Mouse (Mus musculus) kidney, embryonic 16.5 days (tissue): Measurements from ENCODE around the gene Pafah2. TPM values are rescaled to one million over a fixed set of nuclear protein-coding genes. Genes with fewer than 3 reads are reported as not detected.
A peak's percentile ranks its signal among the peaks of the same experiment; 100 is the strongest.

ENCODE experiments used
- ATAC-seq: fragments of 200-750 bp; cut with Nextera tagmentation; 2 replicates; pipeline ENCODE4 v1.8.0; 2017; ENCODE audit warnings: moderate TSS enrichment; ENCODE audit not compliant: low FRiP score, low TSS enrichment
- H3K27ac ChIP-seq: fragments of 300-500 bp; sonication (generic); 2 replicates; pipeline ENCODE4 v1.5.1; 2014; ENCODE audit warnings: low read length
- H3K27me3 ChIP-seq: fragments of 300-500 bp; sonication (generic); 2 replicates; pipeline ENCODE4 v1.6.1; 2014; ENCODE audit warnings: low read length, control low read depth, mixed read lengths; ENCODE audit not compliant: insufficient read depth
- H3K36me3 ChIP-seq: fragments of 300-500 bp; sonication (generic); 2 replicates; pipeline ENCODE4 v1.6.1; 2014; ENCODE audit warnings: low read length, control low read depth, mixed read lengths; ENCODE audit not compliant: insufficient read depth
- H3K4me1 ChIP-seq: fragments of 300-500 bp; sonication (generic); 2 replicates; pipeline ENCODE4 v1.6.1; 2014; ENCODE audit warnings: low read length, control low read depth, mixed read lengths; ENCODE audit not compliant: insufficient read depth
- H3K4me2 ChIP-seq: fragments of 300-500 bp; sonication (generic); replicated peaks from 2 replicates; pipeline ENCODE4 v1.6.1; 2014; ENCODE audit warnings: low read depth, low read length
- H3K4me3 ChIP-seq: fragments of 300-500 bp; sonication (generic); 2 replicates; pipeline ENCODE4 v1.5.1; 2014; ENCODE audit warnings: mild to moderate bottlenecking, low read length
- H3K9ac ChIP-seq: fragments of 300-500 bp; sonication (generic); replicated peaks from 2 replicates; pipeline ENCODE4 v1.6.1; 2014; ENCODE audit warnings: low read length
- H3K9me3 ChIP-seq: fragments of 300-500 bp; sonication (generic); 2 replicates; pipeline ENCODE4 v1.6.1; 2016; ENCODE audit warnings: low read length, control low read depth
- WGBS: fragments of 180-500 bp; shearing (Covaris S2); extraction: QIAGEN DNeasy Blood & Tissue Kit; methylation state at CpG from one replicate; pipeline ENCODE4 v1.1.7; 2014; 5-methylcytosine and 5-hydroxymethylcytosine counted together
- polyA plus RNA-seq: library from polyadenylated mRNA; unstranded; fragments of >200 nt; fragmentation: Nextera tagmentation; extraction: Ambion mirVana; gene quantifications from 2 replicates; pipeline ENCODE4 v1.2.1, GENCODE M21; 2015

The Pafah2 gene
- polyA plus RNA-seq: 19.5 and 20.1 TPM in 2 replicates

DNA sequence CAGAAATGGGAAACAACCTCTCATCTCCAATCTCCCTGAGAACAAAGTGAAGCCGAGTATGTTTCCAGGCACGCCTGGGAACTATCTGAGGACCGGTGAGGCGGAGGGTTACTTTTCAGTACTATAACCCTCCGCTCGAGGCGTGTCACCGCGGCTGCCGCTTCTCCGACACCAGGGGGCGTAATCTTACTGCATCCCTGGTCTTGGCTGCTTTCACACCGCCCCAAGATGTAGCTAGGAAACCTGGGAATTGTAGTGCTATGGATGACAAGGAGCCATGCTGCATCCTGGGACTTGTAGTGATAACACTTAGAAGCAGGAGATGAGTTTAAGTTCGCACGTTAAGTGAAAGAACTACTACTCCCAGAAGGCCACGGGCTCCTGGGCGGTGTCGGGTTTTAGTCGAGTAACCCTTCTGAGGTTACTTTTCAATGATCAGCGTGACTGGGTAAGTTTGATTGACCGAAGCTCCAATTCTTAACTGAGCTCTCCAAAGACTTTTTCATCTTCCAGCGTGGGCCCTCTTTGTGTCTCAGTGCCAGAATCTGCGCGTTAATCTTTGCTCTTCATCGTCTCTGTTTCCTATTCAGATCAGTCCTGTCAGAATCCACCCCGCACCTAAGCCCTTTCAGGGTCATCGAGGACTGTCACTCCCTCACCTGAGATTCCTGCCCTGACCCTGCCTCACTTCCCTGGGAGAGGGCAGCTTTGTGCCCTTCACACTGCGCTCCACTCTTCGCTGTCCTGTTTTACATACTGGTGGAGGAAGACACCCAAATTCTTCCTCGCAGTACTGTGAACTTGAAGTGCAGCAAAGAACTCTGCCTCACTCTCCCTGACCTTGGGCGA is at the start of gene Pafah2:
Pafah2 (plus strand) TSS at position 344 of the 849 bp plus-strand sequence.
- under 1% methylated on average over 31 of the region's 31 CpGs for WGBS
- Histone ChIP-seq H3K4me3 (peak within 1 kb of the TSS; percentile 58), H3K4me1 (peaks cover 14% of the 10 kb centered on the region), H3K36me3 (no peaks in the 10 kb centered on the region), H3K27ac (peak within 1 kb of the TSS; percentile 63), H3K4me2 (peak within 1 kb of the TSS; percentile 67), H3K9me3 (no peaks in the 10 kb centered on the region), H3K27me3 (no peaks in the 10 kb centered on the region), H3K9ac (peak within 1 kb of the TSS; percentile 73)
- peak; percentile 97 for ATAC-seq

DNA sequence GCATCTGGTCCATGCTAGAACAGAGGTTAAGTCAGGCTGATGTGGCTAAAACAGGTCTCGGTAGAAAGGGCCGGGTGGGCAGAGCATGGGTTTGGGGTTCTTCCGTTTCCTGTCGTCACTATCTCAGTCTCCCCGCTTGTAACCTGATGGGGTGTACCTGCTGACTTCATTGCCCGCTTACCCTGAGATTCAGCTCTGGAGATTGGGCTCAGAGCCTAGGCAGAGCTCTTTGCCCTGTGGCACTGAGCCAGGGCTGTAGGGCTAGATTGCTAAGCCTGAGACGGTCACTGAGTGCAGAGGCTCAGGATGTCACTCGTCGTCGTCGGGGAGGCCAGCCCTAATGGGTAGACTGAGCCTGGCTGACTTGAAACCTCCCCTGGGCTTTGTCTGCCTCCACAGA is 48.0 kb upstream of the Pafah2 start:
- WGBS: 69% methylated on average over 11 of the region's 11 CpGs
- no peak for ATAC-seq
- no peak overlapping the region for H3K4me2 ChIP-seq

DNA sequence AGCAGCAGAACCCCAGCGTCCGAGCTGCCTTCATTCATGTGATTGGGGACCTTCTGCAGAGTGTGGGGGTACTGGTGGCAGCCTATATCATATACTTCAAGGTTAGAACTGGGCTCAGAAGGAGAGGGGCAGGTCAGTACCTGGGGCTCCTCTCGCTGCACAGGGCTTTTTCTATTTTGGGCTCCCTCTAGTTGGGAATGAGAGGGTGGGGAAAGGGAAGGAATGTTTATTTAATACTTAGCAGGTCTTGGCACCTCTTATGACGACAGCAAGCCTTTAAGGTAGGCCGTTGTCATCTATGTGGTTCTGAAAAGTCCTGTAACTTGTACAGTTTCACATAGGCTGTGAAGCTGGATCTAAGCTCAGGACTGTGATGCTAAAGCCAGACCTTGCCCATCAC is 47.6 kb upstream of the Pafah2 start:
- ATAC-seq: no peak
- WGBS: 80% methylated on average over 5 of the region's 5 CpGs
- H3K4me3 ChIP-seq: no peak overlapping the region
- H3K27me3 ChIP-seq: peaks cover 17% of the 10 kb centered on the region
- no peaks in the 10 kb centered on the region for H3K36me3 ChIP-seq
- no peak overlapping the region for H3K4me2 ChIP-seq
- no peak overlapping the region for H3K9ac ChIP-seq
- H3K27ac ChIP-seq: no peak overlapping the region
- H3K4me1 ChIP-seq: peaks cover 30% of the 10 kb centered on the region
- H3K9me3 ChIP-seq: no peaks in the 10 kb centered on the region

More for the DNA sequence above, 48.0 kb upstream of the Pafah2 start:
- peaks cover 30% of the 10 kb centered on the region for H3K4me1 ChIP-seq
- H3K9me3 ChIP-seq: no peaks in the 10 kb centered on the region
- peaks cover 21% of the 10 kb centered on the region for H3K27me3 ChIP-seq
- H3K27ac ChIP-seq: no peak overlapping the region
- H3K36me3 ChIP-seq: no peaks in the 10 kb centered on the region
- no peak overlapping the region for H3K4me3 ChIP-seq
- no peak overlapping the region for H3K9ac ChIP-seq

DNA sequence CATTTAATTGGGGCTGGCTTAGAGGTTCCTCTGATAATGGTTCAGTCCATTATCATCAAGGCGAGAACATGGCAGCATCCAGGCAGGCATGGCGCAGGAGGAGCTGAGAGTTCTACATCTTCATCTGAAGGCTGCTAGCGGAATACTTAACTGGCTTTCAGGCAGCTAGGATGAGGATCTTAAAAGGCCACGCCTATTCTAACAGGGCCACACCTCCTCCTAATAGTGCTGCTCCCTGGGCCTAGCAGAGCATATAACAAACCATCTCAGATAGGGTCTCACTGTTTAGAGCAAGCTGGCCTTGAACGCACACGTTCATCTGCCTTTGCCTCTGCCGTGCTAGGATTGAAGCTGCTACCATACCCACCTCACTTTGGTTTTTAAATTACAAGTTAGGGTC is 46.3 kb upstream of the Pafah2 start:
- WGBS: 89% methylated on average over 7 of the region's 7 CpGs
- peaks cover 29% of the 10 kb centered on the region for H3K4me1 ChIP-seq
- H3K36me3 ChIP-seq: no peaks in the 10 kb centered on the region
- H3K4me3 ChIP-seq: no peak overlapping the region
- no peak overlapping the region for H3K9ac ChIP-seq
- H3K4me2 ChIP-seq: no peak overlapping the region
- H3K27me3 ChIP-seq: peaks cover 8% of the 10 kb centered on the region
- H3K9me3 ChIP-seq: no peaks in the 10 kb centered on the region
- ATAC-seq: no peak
- H3K27ac ChIP-seq: no peak overlapping the region

DNA sequence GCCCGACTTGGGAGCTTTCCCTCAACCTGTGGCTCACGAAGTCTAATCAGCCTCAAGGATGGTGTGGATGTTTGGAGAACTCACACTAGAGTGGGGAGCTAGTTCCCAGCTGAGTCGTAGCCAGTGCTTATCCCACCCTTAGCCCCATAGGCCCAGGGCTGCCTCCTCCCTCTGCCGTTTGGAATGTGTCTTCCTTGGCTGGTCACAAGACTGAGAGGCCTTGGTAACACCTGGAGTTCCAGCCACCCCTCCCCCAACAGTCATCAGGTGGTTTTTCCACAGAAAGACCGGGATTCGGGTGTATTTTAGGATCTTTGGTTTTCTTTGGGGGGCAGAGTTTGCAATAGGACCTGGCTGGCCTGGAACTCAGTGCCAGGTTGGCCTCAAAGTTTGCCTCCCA is 45.5 kb upstream of the Pafah2 start:
- peaks cover 30% of the 10 kb centered on the region for H3K4me1 ChIP-seq
- WGBS: 75% methylated on average over 6 of the region's 6 CpGs
- no peak for ATAC-seq
- H3K4me2 ChIP-seq: no peak overlapping the region
- no peak overlapping the region for H3K4me3 ChIP-seq
- no peaks in the 10 kb centered on the region for H3K36me3 ChIP-seq
- H3K27me3 ChIP-seq: peaks cover 3% of the 10 kb centered on the region
- no peaks in the 10 kb centered on the region for H3K9me3 ChIP-seq
- H3K27ac ChIP-seq: no peak overlapping the region
- no peak overlapping the region for H3K9ac ChIP-seq

DNA sequence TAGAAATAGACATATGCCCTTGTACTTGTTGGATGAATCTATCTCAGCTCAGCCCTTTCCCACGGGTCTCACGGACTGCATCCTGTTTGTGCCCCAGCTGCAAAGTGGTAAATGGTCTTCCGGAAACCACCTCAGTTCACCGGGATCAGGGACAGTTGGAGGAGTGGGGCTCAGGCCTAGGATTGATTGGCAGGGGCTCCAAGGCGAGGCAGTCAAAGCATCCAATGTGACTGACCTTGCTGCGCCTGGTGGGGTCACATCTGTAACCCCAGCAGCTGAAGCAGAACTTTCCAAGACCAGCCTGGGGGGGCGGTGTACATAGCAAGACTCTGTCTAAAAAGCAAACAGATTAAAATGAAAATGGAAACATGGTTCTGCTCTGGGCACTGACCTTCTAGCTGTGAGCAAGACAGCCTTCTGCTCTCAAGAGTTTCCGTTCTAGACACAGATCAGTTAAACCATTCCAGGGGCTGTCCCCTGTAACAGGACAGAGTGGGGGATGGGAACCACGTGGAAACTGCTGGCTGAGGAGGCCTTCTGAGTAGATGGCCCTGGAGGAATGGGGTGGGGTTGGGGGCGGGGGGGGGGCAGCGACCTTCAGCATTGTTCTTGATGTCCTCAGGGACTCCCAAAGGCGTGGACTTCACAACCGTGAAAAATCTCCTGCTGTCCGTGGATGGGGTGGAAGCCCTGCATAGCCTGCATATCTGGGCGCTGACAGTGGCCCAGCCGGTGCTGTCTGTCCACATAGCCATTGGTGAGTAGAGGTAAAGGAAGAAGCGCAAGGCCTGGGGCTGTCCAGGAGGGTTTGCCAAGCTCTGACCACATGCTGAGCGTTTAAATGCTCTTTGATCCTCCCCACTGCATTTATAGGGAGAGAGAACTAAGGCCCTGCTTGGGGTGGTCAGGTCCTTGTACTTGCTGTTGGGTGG is 44.5 kb upstream of the Pafah2 start:
- no peak overlapping the region for H3K4me3 ChIP-seq
- peaks cover 40% of the 10 kb centered on the region for H3K4me1 ChIP-seq
- H3K27me3 ChIP-seq: no peaks in the 10 kb centered on the region
- no peaks in the 10 kb centered on the region for H3K9me3 ChIP-seq
- peak overlapping the region; percentile 20; the same call in 1 of the 2 replicates for H3K9ac ChIP-seq
- H3K36me3 ChIP-seq: no peaks in the 10 kb centered on the region
- WGBS: 39% methylated on average over 18 of the region's 18 CpGs
- no peak overlapping the region for H3K27ac ChIP-seq
- no peak overlapping the region for H3K4me2 ChIP-seq
- no peak for ATAC-seq

DNA sequence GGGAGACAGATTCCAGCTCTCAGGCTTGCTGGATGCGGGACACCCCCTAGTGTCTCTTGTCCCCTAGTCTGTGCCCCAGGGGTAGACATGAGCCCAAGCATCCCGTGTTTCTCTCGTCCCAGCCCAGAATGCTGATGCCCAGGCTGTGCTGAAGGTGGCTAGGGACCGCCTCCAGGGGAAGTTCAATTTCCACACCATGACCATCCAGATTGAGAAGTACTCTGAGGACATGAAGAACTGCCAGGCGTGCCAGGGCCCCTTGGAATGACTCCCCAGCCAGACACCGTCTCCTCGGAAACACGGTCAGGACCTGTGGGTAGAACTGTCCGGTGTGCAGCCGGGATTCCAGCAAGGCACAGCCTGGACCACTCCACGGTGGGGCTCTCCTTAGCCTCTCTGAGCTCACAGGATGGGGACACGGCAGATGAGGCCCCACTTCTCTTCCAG is 43.8 kb upstream of the Pafah2 start:
- Histone ChIP-seq H3K9ac (0 out of 2 replicates have a peak overlapping the region, but pooled peaks have one; percentile 8), H3K27ac (no peak overlapping the region), H3K9me3 (no peaks in the 10 kb centered on the region), H3K27me3 (no peaks in the 10 kb centered on the region), H3K4me2 (no peak overlapping the region), H3K4me3 (no peak overlapping the region), H3K4me1 (peaks cover 44% of the 10 kb centered on the region), H3K36me3 (no peaks in the 10 kb centered on the region)
- WGBS: 72% methylated on average over 12 of the region's 12 CpGs
- ATAC-seq: no peak

DNA sequence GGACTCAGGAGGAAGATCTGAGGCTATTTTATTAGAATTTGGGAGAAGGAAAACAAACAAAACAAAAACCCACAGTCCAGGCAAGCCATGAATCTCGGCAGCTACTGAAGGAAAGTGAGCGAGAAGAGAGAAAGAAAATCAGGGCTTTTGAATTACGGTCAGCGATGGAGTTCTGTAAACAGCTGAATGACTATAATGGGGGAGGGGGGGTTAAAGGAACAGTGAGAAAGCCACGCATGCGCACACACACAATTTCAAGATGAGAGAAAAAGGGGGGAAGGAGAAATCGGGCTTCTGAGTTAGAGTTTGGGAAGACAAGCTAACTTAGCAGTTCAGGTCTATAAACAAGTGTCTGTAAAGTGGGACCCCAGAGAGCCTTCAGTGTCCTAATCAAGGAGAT is 43.2 kb upstream of the Pafah2 start:
- 33% methylated on average over 7 of the region's 7 CpGs for WGBS
- Histone ChIP-seq H3K9me3 (no peaks in the 10 kb centered on the region), H3K27ac (no peak overlapping the region), H3K4me2 (no peak overlapping the region), H3K9ac (peak overlapping the region; percentile 8; the same call in 1 of the 2 replicates), H3K36me3 (no peaks in the 10 kb centered on the region), H3K27me3 (no peaks in the 10 kb centered on the region), H3K4me3 (no peak overlapping the region), H3K4me1 (peaks cover 46% of the 10 kb centered on the region)
- no peak for ATAC-seq

DNA sequence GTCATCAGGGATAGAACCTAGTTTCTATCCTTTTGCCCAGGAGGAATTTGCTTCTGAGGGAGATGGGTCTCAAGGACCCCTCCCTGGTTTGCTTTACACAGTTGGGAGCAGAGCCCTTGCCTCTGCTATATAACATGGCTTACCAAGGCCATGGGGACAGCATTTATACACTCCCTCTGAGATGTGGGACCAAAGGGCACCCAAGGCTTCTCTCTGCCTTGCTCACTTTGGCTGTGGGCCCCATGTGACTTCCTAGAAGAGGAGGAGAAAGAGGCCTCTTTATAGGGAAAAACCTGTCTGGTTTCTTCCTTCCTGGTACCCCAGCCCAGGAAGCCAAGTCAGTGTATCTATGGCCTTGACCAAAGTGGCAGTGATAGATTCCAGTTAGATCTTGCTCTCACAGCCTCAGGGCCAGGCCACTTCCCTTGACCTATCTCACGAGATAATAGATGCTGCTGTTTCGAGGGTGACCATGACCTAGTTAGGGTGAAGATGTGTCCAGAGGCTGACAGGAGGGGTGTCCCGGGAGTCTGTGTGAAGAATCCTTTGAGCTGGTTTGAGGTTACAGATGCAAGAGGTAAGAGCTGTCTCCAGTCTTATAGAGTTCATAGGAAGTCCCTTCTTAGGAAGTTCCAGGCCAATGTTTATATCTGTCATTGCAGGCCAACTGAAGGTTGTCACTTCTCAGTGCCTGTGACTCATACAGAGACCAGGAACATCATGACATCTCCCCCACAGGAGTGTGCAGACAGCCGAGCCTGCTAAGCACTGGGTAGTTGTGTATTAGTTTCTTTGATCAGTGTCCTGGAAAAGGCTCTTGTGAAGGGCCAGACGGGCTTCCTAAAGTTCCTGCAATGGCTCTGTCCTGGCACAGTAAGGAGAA is 42.4 kb upstream of the Pafah2 start:
- H3K4me2 ChIP-seq: no peak overlapping the region
- H3K9me3 ChIP-seq: no peaks in the 10 kb centered on the region
- no peak for ATAC-seq
- no peaks in the 10 kb centered on the region for H3K36me3 ChIP-seq
- H3K4me1 ChIP-seq: peaks cover 46% of the 10 kb centered on the region
- no peak overlapping the region for H3K27ac ChIP-seq
- 52% methylated on average over 5 of the region's 5 CpGs for WGBS
- no peaks in the 10 kb centered on the region for H3K27me3 ChIP-seq
- no peak overlapping the region for H3K4me3 ChIP-seq
- H3K9ac ChIP-seq: no peak overlapping the region
